Mouse (Mus musculus) kidney, adult 2 months (tissue): ENCODE results near the gene Iqsec1.

Source experiments
- CTCF ChIP-seq: fragments of 200-500 bp; conservative IDR thresholded peaks from 2 replicates; pipeline ENCODE4 v1.5.1; 2011; ENCODE audit warnings: low read depth, mild to moderate bottlenecking, control low read depth, low read length, moderate library complexity, mixed read lengths; ENCODE audit not compliant: insufficient read depth, insufficient read length
- POLR2A ChIP-seq: fragments of 200-500 bp; IDR thresholded peaks from one replicate; pipeline ENCODE4 v1.6.1; 2011; ENCODE audit warnings: low read depth, low read length, control low read depth

DNA sequence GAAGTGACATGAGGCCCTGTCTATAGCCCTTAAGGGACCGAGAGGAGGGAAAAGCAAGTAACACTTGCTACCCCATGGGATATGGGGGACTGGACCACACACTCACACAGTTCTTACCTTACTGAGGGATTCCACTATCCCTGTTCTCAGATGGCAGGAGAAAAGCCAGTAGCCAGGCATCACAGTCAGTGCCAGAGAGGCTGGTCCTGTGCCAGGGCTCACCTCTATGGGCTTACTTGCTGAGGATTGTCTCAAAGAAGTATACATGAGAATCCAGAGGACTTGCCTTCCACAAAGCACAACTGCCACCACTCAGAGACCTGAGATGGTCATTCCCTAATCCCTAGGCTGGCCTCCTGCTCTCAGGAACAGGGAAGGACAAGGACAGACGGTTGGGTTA, 296.1 kb downstream of the Iqsec1 start:
- TF ChIP-seq CTCF = no peak
- no peak for TF ChIP-seq POLR2A
